8 mouse cellular contexts compared by ENCODE assay signal in the genomic region with DNA sequence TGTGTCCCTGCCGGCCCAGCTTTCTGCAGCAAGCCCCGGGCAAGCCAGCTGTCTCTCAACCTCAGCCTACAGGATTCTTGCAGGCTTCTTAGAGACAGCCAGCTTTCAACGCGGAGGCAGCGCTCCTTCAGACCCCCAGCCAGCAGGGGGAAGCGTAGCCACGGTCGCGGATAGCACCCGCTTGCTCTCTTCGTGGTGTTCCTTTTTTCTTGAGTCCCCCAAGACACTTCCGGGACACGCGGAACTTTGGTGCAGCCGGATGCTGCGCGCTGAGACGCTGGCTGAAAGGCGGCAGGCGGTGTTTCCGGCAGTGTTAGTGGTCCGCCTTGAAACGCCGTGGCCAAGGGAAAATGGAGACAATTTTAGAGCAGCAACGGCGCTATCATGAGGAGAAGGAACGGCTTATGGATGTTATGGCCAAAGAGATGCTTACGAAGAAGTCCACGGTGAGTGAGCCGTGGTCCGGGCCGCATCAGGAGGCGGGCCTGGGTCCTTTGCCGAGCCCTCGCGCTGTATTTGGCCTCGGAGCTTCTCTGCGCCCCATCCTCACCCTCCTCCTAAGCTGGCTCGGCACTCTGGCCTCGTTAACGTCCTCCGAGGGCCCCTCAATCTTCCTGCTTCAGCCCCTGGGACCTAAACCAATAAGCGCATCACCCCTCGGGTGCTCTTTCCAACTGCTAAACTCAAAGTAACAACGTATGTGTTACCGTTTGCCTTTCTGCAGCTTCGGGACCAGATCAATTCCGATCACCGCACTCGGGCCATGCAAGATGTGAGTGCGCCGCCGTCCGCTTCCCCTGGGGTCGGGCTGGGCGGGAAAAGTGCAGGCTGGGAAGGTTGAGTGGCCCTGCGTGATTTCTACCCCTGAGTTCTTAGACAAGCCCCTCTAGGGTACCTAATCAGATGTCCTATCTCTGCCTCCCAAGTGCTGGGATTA. TPM values are rescaled to one million over a fixed set of nuclear protein-coding genes. Genes with fewer than 3 reads are reported as not detected.
A peak's percentile ranks its signal among the peaks of the same experiment; 100 is the strongest.
DNase-seq lines count a peak whose midpoint lies in the region; ATAC-seq and TF ChIP-seq lines count a peak whose summit lies in the region.

A gene (plus strand): TSS at position 232 of the 937 bp plus-strand sequence.

- H3K27ac ChIP-seq in embryonic facial prominence, embryonic 14.5 days (replicated peaks; ENCODE audit: low read depth, low read length), result peak within 1 kb of the TSS; percentile 76
- H3K27ac ChIP-seq in heart, adult 2 months, result peak within 1 kb of the TSS; percentile 79
- H3K27ac ChIP-seq in limb, embryonic 14.5 days (replicated peaks; ENCODE audit: low read depth, low read length), result peak within 1 kb of the TSS; percentile 48; the same call in 1 of the 2 replicates
- peak within 1 kb of the TSS; percentile 74; the same call in 1 of the 2 replicates for H3K27ac ChIP-seq in midbrain, postnatal 0 days (ENCODE audit: low read depth, low read length)

- peak within 1 kb of the TSS; percentile 97 for H3K4me3 ChIP-seq in embryonic facial prominence, embryonic 14.5 days (ENCODE audit: low read depth, low read length)
- H3K4me3 ChIP-seq in heart, adult 2 months, result peak within 1 kb of the TSS; percentile 81
- H3K4me3 ChIP-seq in limb, embryonic 14.5 days (replicated peaks; ENCODE audit: low read length), result peak within 1 kb of the TSS; percentile 78
- H3K4me3 ChIP-seq in midbrain, postnatal 0 days (ENCODE audit: low read depth, low read length), result peak within 1 kb of the TSS; percentile 88

- H3K4me2 ChIP-seq in embryonic facial prominence, embryonic 14.5 days (ENCODE audit: low read depth, low read length), result peak within 1 kb of the TSS; percentile 77
- peak within 1 kb of the TSS; percentile 62 for H3K4me2 ChIP-seq in limb, embryonic 14.5 days (replicated peaks; ENCODE audit: low read depth, low read length, severe bottlenecking)
- H3K4me2 ChIP-seq in midbrain, postnatal 0 days (ENCODE audit: low read depth, low read length, poor library complexity, severe bottlenecking), result peak within 1 kb of the TSS; percentile 95

- no peaks in the 10 kb centered on the region for H3K27me3 ChIP-seq in embryonic facial prominence, embryonic 14.5 days (replicated peaks; ENCODE audit: control insufficient read depth, insufficient read depth, low read length)
- no peaks in the 10 kb centered on the region for H3K27me3 ChIP-seq in heart, adult 2 months (ENCODE audit: control insufficient read depth, insufficient read depth, low read length)
- no peaks in the 10 kb centered on the region for H3K27me3 ChIP-seq in limb, embryonic 14.5 days (ENCODE audit: control insufficient read depth, insufficient read depth, low read length)
- H3K27me3 ChIP-seq in midbrain, postnatal 0 days (ENCODE audit: insufficient read depth, low read length), result no peaks in the 10 kb centered on the region

- intact Hi-C loops in heart, adult 2 months (cut with DNase I), result loop anchor here (1.0 to 5.0 kb wide), 3 partner anchors 22 to 135 kb away; a partner anchor contains a TSS

- peak; percentile 97 for ATAC-seq in embryonic facial prominence, embryonic 14.5 days (ENCODE audit: low read depth)
- ATAC-seq in limb, embryonic 14.5 days (ENCODE audit: low FRiP score, low read depth), result peak; percentile 91
- ATAC-seq in midbrain, postnatal 0 days (ENCODE audit: low FRiP score), result peak; percentile 95

- WGBS in embryonic facial prominence, embryonic 14.5 days, result under 1% methylated on average over 57 of the region's 57 CpGs
- WGBS in heart, adult 2 months, result under 1% methylated on average over 57 of the region's 57 CpGs
- WGBS in limb, embryonic 14.5 days, result under 1% methylated on average over 57 of the region's 57 CpGs
- under 1% methylated on average over 57 of the region's 57 CpGs for WGBS in midbrain, postnatal 0 days

- peak; percentile 95 for DNase-seq in 3T3-L1 (ENCODE audit: low read depth, low spot score)
- peak; percentile 87 to 89 for DNase-seq in adrenal gland, postnatal 4 days (ENCODE audit: low spot score in 2 of 2)
- DNase-seq in embryonic facial prominence, embryonic 14.5 days (ENCODE audit: low spot score), result peak; percentile 97
- peak; percentile 94 to 96 for DNase-seq in heart, adult 2 months
- peak; percentile 97 for DNase-seq in kidney, adult 9 months
- peak; percentile 94 for DNase-seq in limb, embryonic 14.5 days (ENCODE audit: low spot score)
- DNase-seq in midbrain, postnatal 0 days (ENCODE audit: low spot score), result peak; percentile 97
- peak; percentile 87 to 93 for DNase-seq in spleen, postnatal 14 days (ENCODE audit: low spot score in 2 of 2)

- peak; percentile 95 for TF ChIP-seq CTCF in heart, adult 2 months (IDR thresholded peaks at IDR 0.05)
- peak; percentile 91 for TF ChIP-seq CTCF in midbrain, postnatal 0 days (IDR thresholded peaks at IDR 0.05)

- 0 out of 2 replicates have a peak, but pooled peaks cover 1% of the 10 kb centered on the region for H3K79me2 ChIP-seq in heart, adult 2 months (replicated peaks; ENCODE audit: control insufficient read depth, insufficient read depth, low read length)

- peak; percentile 75 for TF ChIP-seq POLR2A in heart, adult 2 months (IDR thresholded peaks at IDR 0.05; ENCODE audit: insufficient read depth, low read depth, low read length)
- peak; percentile 46; the same call in 1 of the 2 replicates for TF ChIP-seq POLR2A in limb, embryonic 14.5 days (IDR thresholded peaks at IDR 0.05; ENCODE audit: borderline replicate concordance, extremely low read depth, insufficient read depth, insufficient read length)

- H3K36me3 ChIP-seq in embryonic facial prominence, embryonic 14.5 days (ENCODE audit: control insufficient read depth, insufficient read depth, low read length), result peaks cover 43% of the 10 kb centered on the region
- H3K36me3 ChIP-seq in heart, adult 2 months (ENCODE audit: control insufficient read depth, insufficient read depth, low read length), result peaks cover 4% of the 10 kb centered on the region
- peaks cover 34% of the 10 kb centered on the region for H3K36me3 ChIP-seq in limb, embryonic 14.5 days (ENCODE audit: control insufficient read depth, insufficient read depth, low read length)
- H3K36me3 ChIP-seq in midbrain, postnatal 0 days (ENCODE audit: insufficient read depth, low read length), result peaks cover 26% of the 10 kb centered on the region

- H3K9me3 ChIP-seq in embryonic facial prominence, embryonic 14.5 days (ENCODE audit: control insufficient read depth, low read length), result no peaks in the 10 kb centered on the region
- H3K9me3 ChIP-seq in limb, embryonic 14.5 days (ENCODE audit: control insufficient read depth, low read length), result no peaks in the 10 kb centered on the region
- no peaks in the 10 kb centered on the region for H3K9me3 ChIP-seq in midbrain, postnatal 0 days (ENCODE audit: low read length)

- peaks cover 13% of the 10 kb centered on the region for H3K4me1 ChIP-seq in embryonic facial prominence, embryonic 14.5 days (ENCODE audit: control insufficient read depth, insufficient read depth, low read length)
- H3K4me1 ChIP-seq in heart, adult 2 months (ENCODE audit: control insufficient read depth, insufficient read depth, low read length), result peaks cover 6% of the 10 kb centered on the region
- peaks cover 9% of the 10 kb centered on the region for H3K4me1 ChIP-seq in limb, embryonic 14.5 days (ENCODE audit: control insufficient read depth, insufficient read depth, low read length)
- peaks cover 8% of the 10 kb centered on the region for H3K4me1 ChIP-seq in midbrain, postnatal 0 days (ENCODE audit: insufficient read depth, low read length)

- peak within 1 kb of the TSS; percentile 94 for H3K9ac ChIP-seq in embryonic facial prominence, embryonic 14.5 days (ENCODE audit: low read depth, low read length)
- H3K9ac ChIP-seq in heart, adult 2 months (ENCODE audit: low read depth, low read length), result peak within 1 kb of the TSS; percentile 73
- H3K9ac ChIP-seq in limb, embryonic 14.5 days (ENCODE audit: low read depth, low read length, severe bottlenecking), result peak within 1 kb of the TSS; percentile 87
- peak within 1 kb of the TSS; percentile 89 for H3K9ac ChIP-seq in midbrain, postnatal 0 days (replicated peaks; ENCODE audit: low read length, poor library complexity, severe bottlenecking)

- peak; percentile 94 for TF ChIP-seq EP300 in heart, adult 2 months (IDR thresholded peaks at IDR 0.05; ENCODE audit: insufficient read depth, low read depth, low read length)

RNA-seq across cellular contexts. Expression of the gene that starts here (rescaled TPM):
- total RNA-seq in adrenal gland, postnatal 4 days (2021), result 10 to 100 TPM; 58.4 to 62.7 TPM
- 110 and 118 TPM in 2 replicates for polyA plus RNA-seq in embryonic facial prominence, embryonic 14.5 days (2014; fragmentation: Nextera tagmentation; extraction: Ambion mirVana)
- 10 to 100 TPM; 18.0 to 19.4 TPM for total RNA-seq in heart, adult 2 months (2021)
- 7.7 and 11.5 TPM in 2 replicates for polyA plus RNA-seq in heart, adult 2 months (2012; rRNA removed)
- polyA plus RNA-seq in limb, embryonic 14.5 days (2012; rRNA removed), result 48.9 and 78.6 TPM in 2 replicates
- polyA plus RNA-seq in limb, embryonic 14.5 days (2014; fragmentation: Nextera tagmentation; extraction: Ambion mirVana), result 122 and 128 TPM in 2 replicates
- total RNA-seq in midbrain, postnatal 0 days (2014; rRNA removed), result 32.8 and 34.3 TPM in 2 replicates
- 73.8 and 75.9 TPM in 2 replicates for polyA plus RNA-seq in midbrain, postnatal 0 days (2015; fragmentation: Nextera tagmentation; extraction: Ambion mirVana)

Comparison
In these comparisons a context has a peak if more than half of its experiments do, and no peak if none do; other contexts are left out.
1. Peak in every context shown above with its lines: DNase-seq, ATAC-seq, H3K4me3 ChIP-seq and H3K27ac ChIP-seq.